Mouse (Mus musculus) thymus, adult 2 months (tissue): ENCODE data around the gene Fer1l5. TPM values are rescaled to one million over a fixed set of nuclear protein-coding genes. Genes with fewer than 3 reads are reported as not detected.

Experiments
- DNase-seq: peaks from one replicate; pipeline ENCODE4 v3.0.0; 2021
- H3K27ac ChIP-seq: fragments of 200-500 bp; 2 replicates; pipeline ENCODE4 v1.5.1; 2012; ENCODE audit warnings: low read length, control low read depth; ENCODE audit not compliant: control insufficient read depth, insufficient read depth
- H3K27me3 ChIP-seq: fragments of 200-500 bp; 2 replicates; pipeline ENCODE4 v1.6.1; 2012; ENCODE audit warnings: mild to moderate bottlenecking, low read length, moderate library complexity, mixed read lengths; ENCODE audit not compliant: control insufficient read depth, insufficient read depth
- H3K36me3 ChIP-seq: fragments of 200-500 bp; 2 replicates; pipeline ENCODE4 v1.6.1; 2012; ENCODE audit warnings: mild to moderate bottlenecking, low read length, moderate library complexity; ENCODE audit not compliant: control insufficient read depth, insufficient read depth
- H3K4me1 ChIP-seq: fragments of 200-500 bp; replicated peaks from 2 replicates; pipeline ENCODE4 v1.6.1; 2012; ENCODE audit warnings: low read length; ENCODE audit not compliant: control insufficient read depth, insufficient read depth
- H3K4me3 ChIP-seq: fragments of 200-500 bp; 2 replicates; pipeline ENCODE4 v1.5.1; 2012; ENCODE audit warnings: mild to moderate bottlenecking, low read length, control low read depth, moderate library complexity; ENCODE audit not compliant: control insufficient read depth, insufficient read depth
- CTCF ChIP-seq: fragments of 200-500 bp; IDR thresholded peaks from 2 replicates; pipeline ENCODE4 v1.5.1; 2012; ENCODE audit warnings: mild to moderate bottlenecking, control low read depth, low read length, moderate library complexity, borderline replicate concordance; ENCODE audit not compliant: control insufficient read depth, poor library complexity, insufficient read depth; ENCODE audit errors: extremely low read depth
- POLR2A ChIP-seq: fragments of 200-500 bp; IDR thresholded peaks from 2 replicates; pipeline ENCODE4 v1.6.1; 2012; ENCODE audit warnings: mild to moderate bottlenecking, low read length, control low read depth, moderate library complexity; ENCODE audit not compliant: control insufficient read depth, poor library complexity, insufficient read depth; ENCODE audit errors: extremely low read depth
- WGBS: fragments of 180-500 bp; shearing (Covaris S2); methylation state at CpG from one replicate; pipeline ENCODE4 v1.1.7; 2018; 5-methylcytosine and 5-hydroxymethylcytosine counted together
- polyA plus RNA-seq: library from polyadenylated mRNA; depleted of rRNA; stranded (reverse); fragments of >200 nt; gene quantifications from 2 replicates; pipeline ENCODE4 v1.2.3, GENCODE M21; 2012

The Fer1l5 gene
- polyA plus RNA-seq, 1 experiment, result 0.08 TPM

DNA sequence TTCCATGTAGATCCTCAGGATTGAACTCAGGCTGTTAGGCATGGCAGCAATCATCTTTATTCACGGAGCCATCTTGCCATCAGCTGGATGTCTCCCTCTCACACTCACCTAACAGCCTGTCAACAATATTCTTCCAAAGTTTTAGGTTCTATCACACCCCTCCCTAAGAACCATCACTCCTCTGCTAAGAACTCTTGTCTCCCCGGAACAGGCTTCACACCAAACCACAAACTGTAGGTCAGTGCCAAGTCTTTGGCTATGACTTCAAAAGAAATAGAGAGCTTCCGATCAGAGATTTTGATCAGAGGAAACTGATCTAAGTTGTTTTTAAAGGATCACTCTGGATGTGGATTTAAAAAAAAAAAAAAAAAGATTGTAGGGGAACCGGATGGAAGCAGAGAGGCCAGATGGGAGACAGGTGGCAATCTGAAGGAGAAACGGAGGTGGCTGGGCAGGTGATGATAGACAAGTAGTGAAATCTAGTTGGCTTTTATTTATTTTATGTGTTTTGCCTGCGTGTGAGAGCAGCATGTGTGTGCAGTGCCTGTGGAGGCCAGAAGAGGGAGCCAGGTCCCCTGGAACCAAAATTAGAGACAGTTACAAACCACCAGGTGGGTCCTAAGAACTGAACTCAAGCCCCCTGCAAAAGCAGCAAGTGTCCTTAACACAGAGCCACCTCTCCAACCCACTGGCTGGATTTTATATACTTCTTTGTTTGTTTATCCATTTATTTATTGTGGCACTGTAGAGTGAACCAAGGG, 82.1 kb downstream of the Fer1l5 start:
- H3K4me1 ChIP-seq, result peaks cover 8% of the 10 kb centered on the region
- no peak for TF ChIP-seq CTCF
- no peak for TF ChIP-seq POLR2A
- no peak overlapping the region for H3K27ac ChIP-seq
- H3K27me3 ChIP-seq, result no peaks in the 10 kb centered on the region
- DNase-seq, result no peak
- H3K36me3 ChIP-seq, result no peaks in the 10 kb centered on the region
- H3K4me3 ChIP-seq, result no peak overlapping the region
- WGBS, result 90% methylated on average over 6 of the region's 6 CpGs

DNA sequence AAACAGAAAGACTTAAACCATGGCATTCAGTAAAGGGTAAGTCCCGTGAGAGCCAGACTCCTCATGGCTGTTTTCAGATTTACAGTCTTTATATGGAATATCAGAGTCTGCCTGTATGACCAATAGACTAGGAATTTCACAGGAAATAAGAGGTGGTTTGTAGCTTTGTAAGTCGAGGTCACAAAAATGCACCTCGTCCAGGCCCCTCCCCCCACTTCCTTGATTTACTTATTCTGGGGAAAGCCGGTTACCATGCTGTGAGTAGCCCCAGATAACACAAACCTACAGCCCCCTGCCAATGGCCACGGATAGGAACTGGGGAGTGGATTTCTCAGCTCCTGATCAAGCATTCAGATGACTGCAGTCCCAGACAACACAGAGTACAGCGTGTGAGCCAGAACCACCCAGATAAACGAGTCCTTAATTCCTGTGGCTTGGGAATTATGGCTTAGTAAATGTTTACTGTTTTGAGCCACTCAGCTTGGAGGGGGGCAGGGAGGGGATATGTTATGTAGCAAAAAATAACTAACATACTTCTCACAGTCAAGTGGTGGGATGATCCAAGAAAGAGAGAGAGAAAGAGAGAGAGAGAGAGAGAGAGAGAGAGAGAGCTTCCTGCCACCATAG, 85.4 kb downstream of the Fer1l5 start:
- no peaks in the 10 kb centered on the region for H3K27me3 ChIP-seq
- DNase-seq, result no peak
- peaks cover 18% of the 10 kb centered on the region for H3K4me1 ChIP-seq
- no peaks in the 10 kb centered on the region for H3K36me3 ChIP-seq
- 57% methylated on average over 7 of the region's 7 CpGs for WGBS
- TF ChIP-seq POLR2A (no peak), CTCF (no peak)
- H3K4me3 ChIP-seq, result no peak overlapping the region
- no peak overlapping the region for H3K27ac ChIP-seq

DNA sequence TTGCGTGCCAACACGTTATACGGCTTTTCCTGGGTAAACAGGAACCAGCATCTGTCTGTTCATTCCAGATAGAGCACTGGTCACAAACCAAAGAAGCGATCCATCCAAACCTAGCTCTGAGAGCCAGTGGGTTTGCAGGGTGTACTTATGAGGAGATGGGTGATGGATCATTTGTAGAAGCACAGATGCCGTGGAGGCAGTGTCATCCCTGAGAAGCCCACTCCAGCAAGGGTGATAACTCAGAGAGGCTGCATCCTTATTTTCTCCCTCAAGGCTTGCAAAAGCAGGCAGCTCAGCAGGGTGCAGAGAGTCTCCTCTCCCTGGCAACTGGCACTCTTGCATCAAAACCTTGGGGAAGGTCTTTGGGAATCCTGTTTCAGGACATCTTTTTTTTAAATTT, 86.1 kb downstream of the Fer1l5 start:
- no peak for TF ChIP-seq CTCF
- no peak for TF ChIP-seq POLR2A
- no peaks in the 10 kb centered on the region for H3K36me3 ChIP-seq
- peaks cover 19% of the 10 kb centered on the region for H3K4me1 ChIP-seq
- H3K27me3 ChIP-seq, result no peaks in the 10 kb centered on the region
- 92% methylated on average over 5 of the region's 5 CpGs for WGBS
- no peak for DNase-seq
- no peak overlapping the region for H3K27ac ChIP-seq
- H3K4me3 ChIP-seq, result no peak overlapping the region

DNA sequence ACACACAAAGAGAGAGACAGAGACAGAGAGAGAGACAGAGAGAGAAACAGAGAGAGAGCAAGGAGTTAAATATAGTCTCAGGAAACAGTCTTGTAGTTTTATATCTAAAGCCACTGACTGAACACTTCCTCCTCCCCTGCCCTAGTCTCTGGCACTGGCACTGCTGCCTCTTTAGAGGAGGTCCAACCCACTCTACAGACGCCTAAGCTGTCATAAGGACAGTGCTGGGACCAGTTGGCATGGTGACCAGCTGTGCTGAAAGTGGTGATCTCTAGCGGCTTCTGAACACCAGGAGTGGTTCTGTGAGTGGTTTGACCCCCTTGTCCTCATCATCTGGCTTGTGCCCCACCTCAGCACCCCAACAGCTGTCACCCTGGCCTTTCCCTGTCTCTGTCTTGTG, 89.7 kb downstream of the Fer1l5 start:
- Histone ChIP-seq H3K4me3 (peak overlapping the region; percentile 50), H3K27me3 (no peaks in the 10 kb centered on the region), H3K27ac (peak overlapping the region; percentile 72), H3K4me1 (peaks cover 18% of the 10 kb centered on the region), H3K36me3 (no peaks in the 10 kb centered on the region)
- TF ChIP-seq POLR2A (no peak), CTCF (no peak)
- WGBS, result 3% methylated on average over 2 of the region's 2 CpGs
- DNase-seq, result peak; percentile 42

DNA sequence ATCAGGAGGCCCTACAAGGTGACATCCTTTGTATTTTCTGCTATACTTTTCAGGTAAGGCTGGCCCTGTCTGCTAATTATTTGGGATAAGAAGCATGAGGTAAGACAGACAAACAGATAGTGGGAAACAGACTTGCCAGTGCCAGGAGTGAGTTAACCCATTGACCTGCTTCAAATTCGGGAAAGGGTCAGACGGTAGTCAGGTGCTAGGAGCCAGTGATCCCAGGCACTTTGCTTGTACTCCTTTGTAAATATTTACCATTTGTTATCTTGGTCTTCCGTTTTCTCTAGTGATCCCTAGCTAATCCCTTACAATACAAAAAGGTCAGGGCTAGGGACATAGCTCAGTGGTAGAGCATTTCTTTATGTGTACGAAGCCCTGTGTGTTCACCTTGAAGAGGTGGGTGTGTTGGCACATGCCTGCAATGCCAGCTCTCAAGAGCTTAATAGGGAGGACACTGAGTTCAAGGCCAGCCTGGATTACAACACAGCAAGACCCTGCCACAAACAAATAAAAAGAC, 93.6 kb downstream of the Fer1l5 start:
- no peaks in the 10 kb centered on the region for H3K27me3 ChIP-seq
- WGBS, result 95% methylated on average over 4 of the region's 4 CpGs
- TF ChIP-seq CTCF (no peak), POLR2A (no peak)
- no peak overlapping the region for H3K4me3 ChIP-seq
- H3K36me3 ChIP-seq, result no peaks in the 10 kb centered on the region
- no peak overlapping the region for H3K27ac ChIP-seq
- peaks cover 20% of the 10 kb centered on the region for H3K4me1 ChIP-seq
- no peak for DNase-seq

DNA sequence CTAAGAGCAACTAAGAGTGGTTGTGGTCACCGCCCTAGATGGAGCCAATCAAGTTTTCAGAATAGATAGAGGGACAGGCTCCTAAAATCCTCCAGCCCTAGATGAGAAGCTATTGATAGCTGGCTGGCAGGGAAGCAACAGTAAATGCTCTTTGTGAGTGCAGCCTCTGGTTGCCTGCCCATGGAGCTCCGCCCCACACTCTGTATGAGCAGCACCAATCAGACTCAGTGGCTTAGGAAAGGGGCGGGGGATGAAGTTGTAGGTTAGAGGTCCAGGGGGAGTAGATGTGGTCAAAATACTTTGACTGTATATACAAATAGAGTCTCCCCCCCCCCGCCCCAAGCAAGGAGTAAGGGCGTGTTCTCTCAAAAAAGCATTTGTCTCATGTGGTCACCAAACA, 95.4 kb downstream of the Fer1l5 start:
- TF ChIP-seq POLR2A, result no peak
- Histone ChIP-seq H3K4me1 (peaks cover 18% of the 10 kb centered on the region), H3K27ac (no peak overlapping the region), H3K36me3 (no peaks in the 10 kb centered on the region), H3K27me3 (no peaks in the 10 kb centered on the region), H3K4me3 (no peak overlapping the region)
- no peak for DNase-seq
- 90% methylated on average over 5 of the region's 5 CpGs for WGBS

DNA sequence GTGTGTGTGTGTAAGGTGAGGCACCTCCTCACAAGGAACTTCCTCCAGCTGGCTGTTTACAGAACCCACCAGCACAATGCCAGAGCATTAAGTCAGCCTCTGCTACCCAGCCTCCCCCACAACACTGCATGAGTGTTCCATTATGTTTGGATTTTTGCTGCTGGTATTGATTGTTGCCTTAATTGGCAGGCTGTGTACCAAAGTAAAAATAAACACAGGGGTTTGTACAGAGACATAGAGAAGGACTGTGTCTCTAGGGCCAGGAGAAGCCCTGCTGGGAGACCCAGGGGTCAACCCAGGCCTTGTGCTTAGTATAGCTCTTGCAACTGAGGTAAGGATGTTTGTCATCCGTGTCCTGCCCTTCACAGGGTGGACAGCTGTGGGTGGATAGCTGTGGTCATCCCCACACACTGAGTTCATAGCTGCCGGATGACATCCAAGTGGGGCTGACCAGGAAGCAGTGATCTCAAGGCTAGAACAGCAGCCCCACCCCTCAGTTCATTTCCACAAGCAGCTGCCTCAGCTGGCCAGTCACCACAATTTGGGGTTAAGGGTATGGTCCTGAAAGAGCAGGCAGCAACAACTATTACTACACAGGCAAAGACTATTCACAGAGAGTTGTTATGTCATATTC, 97.8 kb downstream of the Fer1l5 start:
- H3K4me3 ChIP-seq, result no peak overlapping the region
- TF ChIP-seq POLR2A (no peak), CTCF (no peak)
- H3K27me3 ChIP-seq, result no peaks in the 10 kb centered on the region
- no peak overlapping the region for H3K27ac ChIP-seq
- 83% methylated on average over 2 of the region's 2 CpGs for WGBS
- no peaks in the 10 kb centered on the region for H3K36me3 ChIP-seq
- DNase-seq, result no peak
- peaks cover 41% of the 10 kb centered on the region for H3K4me1 ChIP-seq
